Mouse (Mus musculus): ENCODE results near the gene Khdrbs1. TPM values are rescaled to one million over a fixed set of nuclear protein-coding genes. Genes with fewer than 3 reads are reported as not detected.
A peak's percentile ranks its signal among the peaks of the same experiment; 100 is the strongest.

Gene Khdrbs1
- polyA plus RNA-seq, 1 experiment = 6.3 TPM

- no peaks in the 10 kb centered on the region for H3K27me3 ChIP-seq (ENCODE audit: control insufficient read depth)
- TF ChIP-seq TAL1 (IDR thresholded peaks at IDR 0.05; ENCODE audit: low read length) (no peak), GATA1 (IDR thresholded peaks at IDR 0.05; ENCODE audit: low read length) (no peak)
- peaks cover 31% of the 10 kb centered on the region for H3K4me1 ChIP-seq (ENCODE audit: control insufficient read depth)
- H3K4me3 ChIP-seq (replicated peaks) = peak within 1 kb of the TSS; percentile 85
- H3K36me3 ChIP-seq (ENCODE audit: control insufficient read depth) = peaks cover 23% of the 10 kb centered on the region
- H3K9me3 ChIP-seq (ENCODE audit: control insufficient read depth, low read length) = no peaks in the 10 kb centered on the region
Measured at GRCm38 (mm10) chr4:129696158-129696985, 45.7 kb downstream of the Khdrbs1 start, which contains the start of gene Tmem39b. Gene Tmem39b, minus strand, starts transcription at chr4:129696838.

DNA sequence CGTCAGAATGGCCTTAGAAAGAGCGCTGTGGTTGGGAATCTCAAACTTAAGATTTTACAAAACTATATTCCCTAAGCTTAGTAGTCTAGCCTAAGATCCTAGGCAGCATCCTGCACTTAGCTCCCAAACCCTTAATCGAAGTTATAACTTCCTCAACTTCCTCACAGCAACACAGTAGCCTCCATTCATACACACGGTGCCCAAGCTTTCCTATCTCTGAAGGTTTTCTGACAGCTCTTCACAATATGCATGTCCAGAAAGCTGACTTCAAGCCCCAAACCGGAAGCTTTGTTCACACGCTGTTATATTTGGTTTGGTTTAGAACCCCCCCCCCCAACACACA, 46.3 kb downstream of the Khdrbs1 start:
- Histone ChIP-seq H3K27me3 (ENCODE audit: control insufficient read depth) (no peaks in the 10 kb centered on the region), H3K4me1 (ENCODE audit: control insufficient read depth) (peaks cover 30% of the 10 kb centered on the region), H3K36me3 (ENCODE audit: control insufficient read depth) (peaks cover 25% of the 10 kb centered on the region), H3K4me3 (replicated peaks) (peak overlapping the region; percentile 85), H3K9me3 (ENCODE audit: control insufficient read depth, low read length) (no peaks in the 10 kb centered on the region)
- TF ChIP-seq TAL1 (IDR thresholded peaks at IDR 0.05; ENCODE audit: low read length) = no peak
- TF ChIP-seq GATA1 (IDR thresholded peaks at IDR 0.05; ENCODE audit: low read length) = no peak

GRCm38 (mm10) chr4:129684531-129684930, 57.6 kb downstream of the Khdrbs1 start:
- Histone ChIP-seq H3K36me3 (ENCODE audit: control insufficient read depth) (peaks cover 53% of the 10 kb centered on the region), H3K4me3 (replicated peaks) (no peak overlapping the region), H3K9me3 (ENCODE audit: control insufficient read depth, low read length) (no peaks in the 10 kb centered on the region), H3K27me3 (ENCODE audit: control insufficient read depth) (no peaks in the 10 kb centered on the region), H3K4me1 (ENCODE audit: control insufficient read depth) (no peaks in the 10 kb centered on the region)
- TF ChIP-seq GATA1 (IDR thresholded peaks at IDR 0.05; ENCODE audit: low read length) (no peak), TAL1 (IDR thresholded peaks at IDR 0.05; ENCODE audit: low read length) (no peak)

DNA sequence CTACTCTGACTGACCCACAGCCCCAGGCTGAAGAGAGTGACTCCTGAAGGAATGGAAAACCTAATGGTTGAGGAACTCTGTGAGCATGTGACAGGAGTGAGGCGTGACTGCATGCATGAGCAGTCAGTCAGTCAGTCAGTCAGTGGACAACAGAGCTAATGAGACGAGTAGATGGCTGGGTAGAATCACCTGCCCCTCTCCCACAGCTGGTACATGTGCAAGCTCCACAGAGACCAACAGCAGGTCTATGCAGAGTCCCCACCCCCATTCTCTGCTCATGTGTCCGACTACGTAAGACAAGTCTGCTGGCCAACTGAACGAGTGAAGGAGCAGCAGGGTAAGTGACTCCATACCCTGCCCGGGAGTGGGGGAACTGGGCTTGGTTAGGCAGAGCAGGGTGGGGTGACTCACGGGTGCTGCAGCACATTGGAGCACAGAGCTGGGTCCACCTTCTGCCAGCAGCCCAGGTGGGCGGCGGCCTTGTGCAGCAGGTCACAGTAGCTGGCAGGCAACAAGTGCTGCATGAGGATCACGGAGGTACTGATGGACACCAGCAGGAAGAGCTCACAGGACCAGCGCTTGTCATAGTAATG, 58.1 kb downstream of the Khdrbs1 start:
- Histone ChIP-seq H3K36me3 (ENCODE audit: control insufficient read depth) (peaks cover 49% of the 10 kb centered on the region), H3K4me3 (replicated peaks) (no peak overlapping the region), H3K4me1 (ENCODE audit: control insufficient read depth) (no peaks in the 10 kb centered on the region), H3K9me3 (ENCODE audit: control insufficient read depth, low read length) (no peaks in the 10 kb centered on the region), H3K27me3 (ENCODE audit: control insufficient read depth) (no peaks in the 10 kb centered on the region)
- TF ChIP-seq TAL1 (IDR thresholded peaks at IDR 0.05; ENCODE audit: low read length) = no peak
- TF ChIP-seq GATA1 (IDR thresholded peaks at IDR 0.05; ENCODE audit: low read length) = no peak

DNA sequence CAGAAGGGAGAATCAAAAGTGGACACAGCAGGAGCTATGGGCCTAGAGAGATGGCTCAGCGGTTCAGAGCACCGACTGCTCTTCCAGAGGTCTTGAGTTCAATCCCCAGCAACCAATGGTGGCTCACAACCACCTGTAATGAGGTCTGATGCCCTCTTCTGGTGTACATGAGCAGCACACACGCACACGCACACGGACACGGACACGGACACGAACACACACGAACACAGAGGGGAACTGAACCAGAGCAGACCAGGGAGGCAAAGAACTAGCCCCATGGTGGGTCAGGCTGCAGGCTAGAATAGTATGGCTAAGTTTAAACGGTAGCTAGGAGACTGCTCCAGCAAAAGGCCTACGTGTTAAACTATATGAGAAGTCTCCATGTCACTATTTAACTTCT, 60.3 kb downstream of the Khdrbs1 start:
- no peaks in the 10 kb centered on the region for H3K27me3 ChIP-seq (ENCODE audit: control insufficient read depth)
- no peaks in the 10 kb centered on the region for H3K9me3 ChIP-seq (ENCODE audit: control insufficient read depth, low read length)
- peaks cover 53% of the 10 kb centered on the region for H3K36me3 ChIP-seq (ENCODE audit: control insufficient read depth)
- H3K4me1 ChIP-seq (ENCODE audit: control insufficient read depth) = no peaks in the 10 kb centered on the region
- TF ChIP-seq TAL1 (IDR thresholded peaks at IDR 0.05; ENCODE audit: low read length) (no peak), GATA1 (IDR thresholded peaks at IDR 0.05; ENCODE audit: low read length) (no peak)
- no peak overlapping the region for H3K4me3 ChIP-seq (replicated peaks)

DNA sequence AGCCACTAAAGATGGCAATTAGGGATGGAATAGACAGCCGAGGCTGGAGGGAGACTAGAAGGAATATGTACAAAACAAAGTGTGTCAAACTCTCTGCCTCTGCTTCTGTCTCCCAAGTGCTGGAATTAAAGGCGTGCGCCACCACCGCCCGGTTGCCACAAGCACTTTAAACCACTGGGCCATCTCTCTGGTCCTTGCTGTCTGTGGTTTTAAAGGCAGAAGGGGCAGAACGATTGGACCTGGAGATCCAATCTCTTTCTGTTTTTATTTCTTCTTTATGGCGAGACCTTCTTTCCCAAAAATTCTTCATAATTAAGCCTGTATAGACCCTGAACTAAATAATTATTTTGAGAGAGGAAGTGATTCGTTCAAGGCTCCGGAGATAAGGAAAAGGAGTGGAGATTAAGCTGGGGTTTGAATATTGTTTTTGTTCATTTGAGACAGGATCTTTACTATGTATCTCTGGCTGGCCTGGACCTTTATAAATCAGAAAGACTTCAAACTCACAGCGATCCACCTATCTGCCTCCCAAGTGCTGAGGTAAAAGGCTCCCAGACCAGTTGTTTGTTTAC, 69.1 kb downstream of the Khdrbs1 start:
- TF ChIP-seq GATA1 (IDR thresholded peaks at IDR 0.05; ENCODE audit: low read length) (no peak), TAL1 (IDR thresholded peaks at IDR 0.05; ENCODE audit: low read length) (no peak)
- Histone ChIP-seq H3K9me3 (ENCODE audit: control insufficient read depth, low read length) (no peaks in the 10 kb centered on the region), H3K27me3 (ENCODE audit: control insufficient read depth) (no peaks in the 10 kb centered on the region), H3K4me1 (ENCODE audit: control insufficient read depth) (peaks cover 29% of the 10 kb centered on the region), H3K4me3 (replicated peaks) (peak overlapping the region; percentile 79), H3K36me3 (ENCODE audit: control insufficient read depth) (peaks cover 12% of the 10 kb centered on the region)

DNA sequence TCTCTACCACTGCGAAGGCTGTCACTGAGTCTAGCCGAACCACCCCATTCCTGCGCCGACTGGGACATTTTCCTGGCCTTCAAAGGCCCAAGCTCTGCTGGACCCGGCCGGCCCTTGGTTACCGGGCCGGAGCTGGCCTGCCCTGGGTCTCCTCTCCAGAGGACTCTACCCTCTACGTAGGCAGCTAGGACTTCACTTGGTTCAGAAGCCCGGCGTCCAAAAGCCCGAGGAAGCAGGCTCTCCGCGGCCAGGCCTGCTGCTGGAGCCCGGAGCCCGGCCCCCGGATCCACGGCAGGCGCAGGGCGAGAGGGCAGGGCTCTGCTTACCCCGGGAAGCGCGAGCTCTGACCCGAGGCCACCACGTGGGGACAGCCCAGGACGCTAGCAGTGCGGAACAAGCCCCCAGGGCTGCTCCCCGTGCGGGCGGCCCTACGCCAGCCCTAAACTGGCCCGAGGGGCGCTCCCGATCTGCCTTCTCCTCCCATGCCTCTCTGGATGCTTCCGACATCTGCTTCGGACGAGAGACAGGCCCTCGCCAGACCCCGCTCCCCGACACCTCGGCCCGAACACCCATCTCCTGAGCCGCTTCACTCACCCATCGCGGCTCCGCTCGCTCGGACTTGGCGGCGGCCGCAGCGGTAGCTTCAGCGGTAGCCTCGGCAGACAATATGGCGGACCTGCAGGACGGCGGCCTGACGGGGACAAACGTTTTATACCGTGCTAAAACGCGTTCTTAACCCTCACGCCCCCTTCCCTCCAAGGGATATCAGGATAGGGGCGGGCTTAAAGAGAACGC, 69.8 kb downstream of the Khdrbs1 start, which contains the start of gene Kpna6:
Kpna6 (minus strand) TSS at position 685 of the 795 bp plus-strand sequence.
- Histone ChIP-seq H3K9me3 (ENCODE audit: control insufficient read depth, low read length) (no peaks in the 10 kb centered on the region), H3K4me3 (replicated peaks) (peak within 1 kb of the TSS; percentile 79), H3K4me1 (ENCODE audit: control insufficient read depth) (peaks cover 29% of the 10 kb centered on the region), H3K27me3 (ENCODE audit: control insufficient read depth) (no peaks in the 10 kb centered on the region), H3K36me3 (ENCODE audit: control insufficient read depth) (peaks cover 9% of the 10 kb centered on the region)
- no peak for TF ChIP-seq TAL1 (IDR thresholded peaks at IDR 0.05; ENCODE audit: low read length)
- no peak for TF ChIP-seq GATA1 (IDR thresholded peaks at IDR 0.05; ENCODE audit: low read length)

GRCm38 (mm10) chr4:129671491-129672082, 70.5 kb downstream of the Khdrbs1 start:
- peaks cover 9% of the 10 kb centered on the region for H3K36me3 ChIP-seq (ENCODE audit: control insufficient read depth)
- H3K9me3 ChIP-seq (ENCODE audit: control insufficient read depth, low read length) = no peaks in the 10 kb centered on the region
- H3K4me3 ChIP-seq (replicated peaks) = peak overlapping the region; percentile 79
- no peak for TF ChIP-seq TAL1 (IDR thresholded peaks at IDR 0.05; ENCODE audit: low read length)
- no peak for TF ChIP-seq GATA1 (IDR thresholded peaks at IDR 0.05; ENCODE audit: low read length)
- no peaks in the 10 kb centered on the region for H3K27me3 ChIP-seq (ENCODE audit: control insufficient read depth)
- peaks cover 29% of the 10 kb centered on the region for H3K4me1 ChIP-seq (ENCODE audit: control insufficient read depth)

Measured in erythroblast, embryonic 14.5 days (primary cell).